Mouse (Mus musculus) thymus, postnatal 14 days (tissue): ENCODE data around the gene Fos.
"Not testable (repeated sequence)": the region's sequence is repeated elsewhere in the genome, so short reads cannot be mapped to it uniquely, and the experiment has no call there.

Experiments
- DNase-seq: peaks from one replicate; pipeline ENCODE4 v3.0.0; 2021

The Fos gene

GRCm38 (mm10) chr12:85524859-85525495, 51.3 kb downstream of the Fos start:
- not testable (repeated sequence) for DNase-seq
